Mouse (Mus musculus): ENCODE results near the gene Olfr187.
"Not testable (repeated sequence)": the region's sequence is repeated elsewhere in the genome, so short reads cannot be mapped to it uniquely, and the experiment has no call there.

Gene Olfr187

DNA sequence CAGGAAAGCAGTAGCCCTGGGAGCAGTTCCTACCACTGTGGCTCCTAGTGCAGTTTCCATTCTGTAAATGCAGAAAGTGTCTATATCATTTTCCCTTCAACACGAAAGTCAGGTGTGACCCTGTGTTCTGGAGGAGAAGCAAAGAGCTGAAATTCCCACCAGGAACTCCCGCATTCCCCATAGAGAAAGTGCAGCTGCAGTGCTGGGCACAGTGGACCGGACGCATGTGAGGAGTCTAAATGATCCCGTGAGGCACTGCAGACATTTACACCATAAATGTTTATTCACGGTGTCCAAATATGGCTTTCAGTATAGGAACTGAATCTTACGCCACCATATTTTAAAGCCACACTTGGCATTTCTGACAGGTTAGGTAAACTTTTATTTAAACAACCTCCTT, at the start of gene Olfr187:
Gene Olfr187, minus strand, starts transcription at position 58 of the 400 bp plus-strand sequence.
- DNase-seq (ENCODE audit: low read depth) = no peak

DNA sequence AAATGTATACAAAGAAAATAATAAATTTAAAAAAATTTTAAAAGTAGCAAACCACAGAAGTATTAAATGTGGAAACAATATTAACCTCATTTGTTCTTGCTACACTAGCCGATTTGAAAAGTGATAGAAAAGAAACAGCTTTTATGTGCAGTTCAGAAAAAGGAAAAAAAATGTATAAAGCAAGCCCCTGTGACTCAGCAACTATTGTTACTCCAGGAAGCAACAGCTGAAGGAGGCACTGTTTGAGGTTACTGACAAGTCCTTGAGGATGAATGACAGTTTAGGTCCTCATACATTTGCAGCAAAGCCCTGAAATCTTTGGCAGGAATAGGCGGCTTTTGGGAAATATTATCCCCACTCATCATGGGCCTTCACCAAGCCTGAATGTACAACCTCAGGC, 41.5 kb upstream of the Olfr187 start:
- not testable (repeated sequence) for DNase-seq (ENCODE audit: low read depth)

DNA sequence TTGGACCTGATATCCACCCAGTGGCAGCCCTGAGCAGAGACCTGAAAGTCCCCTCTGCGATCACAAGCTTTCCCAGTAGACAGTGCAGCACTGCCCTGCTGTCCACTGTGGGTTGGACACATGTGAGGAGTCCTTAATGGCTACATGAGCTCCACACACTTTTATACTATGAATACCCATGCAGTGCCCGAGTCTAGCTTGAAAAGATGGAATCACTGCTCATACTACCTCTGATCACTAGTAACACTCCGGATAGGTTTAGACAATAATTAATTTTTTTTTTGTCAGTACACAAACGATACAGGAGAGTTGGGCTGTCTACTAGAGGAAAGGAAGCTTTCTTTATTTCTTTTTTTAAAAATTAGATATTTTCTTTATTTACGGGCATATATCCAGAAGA, 38.3 kb upstream of the Olfr187 start, which contains the start of gene Olfr190:
Gene Olfr190, minus strand, starts transcription at position 101 of the 400 bp plus-strand sequence.
- DNase-seq (ENCODE audit: low read depth) = no peak

DNA sequence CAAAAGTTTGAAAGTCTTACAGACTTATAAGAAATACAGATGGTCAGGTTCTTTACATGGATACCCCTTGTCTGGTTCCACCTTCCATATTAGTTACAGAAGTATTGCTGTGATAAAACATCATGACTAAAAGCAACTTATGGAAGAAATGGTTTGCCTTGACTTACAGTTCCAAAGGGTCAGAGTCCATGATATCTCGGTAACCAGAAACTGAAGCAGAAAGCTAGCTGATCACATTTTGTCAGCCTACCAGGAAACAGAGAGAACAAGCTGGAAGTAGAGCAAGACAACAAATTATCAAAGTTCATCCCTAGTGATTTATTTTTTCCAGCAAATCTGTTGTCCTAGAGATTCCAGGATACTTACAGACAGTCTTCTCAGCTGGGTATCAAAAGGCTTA, 34.0 kb upstream of the Olfr187 start:
- DNase-seq (ENCODE audit: low read depth) = no peak

DNA sequence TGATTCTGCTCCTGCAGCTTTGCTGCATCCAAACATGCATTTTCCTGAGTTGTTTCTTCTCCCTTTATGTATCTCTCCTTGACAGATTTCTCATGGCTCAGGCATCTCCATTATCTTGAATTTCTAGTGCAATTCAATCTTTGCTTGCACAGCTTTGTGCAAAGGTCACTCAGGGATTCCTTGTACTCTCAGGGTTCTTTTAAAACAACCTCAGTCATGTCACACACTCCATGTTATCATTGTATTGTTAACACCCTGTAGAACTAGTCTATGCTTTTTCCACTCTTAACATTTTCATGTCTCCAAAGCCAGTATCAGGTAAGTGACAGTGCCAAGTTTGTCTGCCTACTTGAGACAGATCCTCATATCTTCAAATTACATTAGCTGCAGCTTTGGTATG, 32.2 kb upstream of the Olfr187 start:
- DNase-seq (ENCODE audit: low read depth) = no peak

DNA sequence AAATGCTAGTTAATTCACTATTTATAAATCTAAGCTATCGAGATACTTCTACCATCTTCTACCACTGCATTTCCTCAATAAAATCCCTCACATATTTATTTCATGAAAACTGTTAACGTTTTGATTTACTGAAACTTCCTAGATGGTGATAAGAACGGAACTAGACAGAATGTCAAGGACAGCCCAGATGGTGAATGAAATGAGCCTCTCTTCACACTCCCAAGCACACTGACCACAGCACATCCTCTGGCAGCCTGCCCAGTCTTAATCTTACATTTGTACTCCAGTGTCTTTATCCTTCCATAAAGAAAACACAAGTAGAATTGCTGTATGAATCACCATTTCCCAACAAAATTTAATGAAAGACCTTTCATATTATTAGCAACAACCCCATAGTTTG, 22.8 kb upstream of the Olfr187 start:
- DNase-seq (ENCODE audit: low read depth) = not testable (repeated sequence)

DNA sequence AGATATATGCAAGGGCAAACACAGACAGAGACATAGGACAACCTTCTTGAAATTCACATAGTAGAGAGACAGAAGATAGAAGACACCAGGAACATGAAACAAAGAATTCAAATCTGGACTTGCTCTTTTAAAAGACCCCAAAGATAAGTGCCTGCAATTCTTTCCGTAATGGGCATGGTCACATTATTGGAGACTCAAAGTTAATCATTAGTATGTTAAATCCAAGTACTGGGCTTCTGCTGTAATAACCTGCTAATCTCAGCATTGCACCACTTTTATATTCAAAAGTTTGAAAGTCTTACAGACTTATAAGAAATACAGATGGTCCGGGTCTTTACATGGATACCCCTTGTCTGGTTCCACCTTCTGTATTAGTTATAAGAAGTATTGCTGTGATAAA, 9.7 kb upstream of the Olfr187 start:
- not testable (repeated sequence) for DNase-seq (ENCODE audit: low read depth)

DNA sequence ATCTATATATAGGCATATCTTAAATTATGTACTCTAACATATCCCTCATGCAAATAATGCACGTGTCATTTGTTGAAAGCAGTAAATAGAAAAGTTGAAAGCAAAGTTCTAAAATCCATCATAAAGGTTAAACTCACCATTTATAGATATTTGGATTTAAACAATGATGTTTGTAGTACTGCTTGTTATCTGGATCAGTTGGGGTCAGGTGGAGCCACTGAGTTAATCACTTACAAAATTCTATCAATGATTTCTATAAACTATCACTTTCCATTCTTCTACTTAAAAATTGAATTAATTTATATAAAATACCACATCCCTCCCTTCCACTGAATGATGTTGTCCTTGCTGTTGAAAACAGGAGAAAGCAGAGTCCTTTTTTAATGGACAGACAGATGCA, 9.3 kb upstream of the Olfr187 start:
- no peak for DNase-seq (ENCODE audit: low read depth)

DNA sequence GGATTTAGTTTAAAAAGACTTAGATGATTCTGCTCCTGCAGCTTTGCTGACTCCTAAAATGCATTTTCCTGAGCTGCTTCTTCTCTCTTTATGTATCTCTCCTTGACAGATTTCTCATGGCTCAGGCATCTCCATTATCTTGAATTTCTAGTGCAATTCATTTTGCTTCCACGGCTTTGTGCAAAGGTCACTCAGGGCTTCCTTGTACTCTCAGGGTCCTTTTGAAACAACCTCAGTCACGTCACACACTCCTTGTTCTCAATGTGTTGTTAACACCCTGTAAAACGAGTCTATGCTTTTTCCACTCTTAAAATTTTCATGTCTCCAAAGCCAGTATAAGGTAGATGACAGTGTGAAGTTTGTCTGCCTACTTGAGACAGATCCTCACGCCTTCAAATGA, 8.0 kb upstream of the Olfr187 start:
- no peak for DNase-seq (ENCODE audit: low read depth)

DNA sequence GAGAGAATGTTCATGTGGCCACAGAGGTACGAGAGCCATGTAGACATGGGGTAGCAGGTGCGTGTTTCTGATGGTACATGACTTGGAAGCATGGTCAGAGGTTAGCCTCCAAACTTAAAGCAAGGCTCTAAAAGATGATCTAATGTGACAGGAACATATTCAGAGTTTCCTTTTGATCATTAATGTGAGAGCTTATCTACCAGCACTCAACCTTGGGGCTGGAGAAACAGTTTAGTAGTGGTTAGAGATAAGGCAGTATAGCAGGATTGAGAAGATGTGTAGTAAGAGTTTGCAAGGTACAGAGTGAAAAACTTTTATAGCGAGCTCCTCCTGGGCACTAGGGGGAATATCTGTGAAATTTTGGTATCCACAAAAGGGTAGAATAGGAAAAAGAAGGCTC, 6.3 kb upstream of the Olfr187 start:
- no peak for DNase-seq (ENCODE audit: low read depth)

DNA sequence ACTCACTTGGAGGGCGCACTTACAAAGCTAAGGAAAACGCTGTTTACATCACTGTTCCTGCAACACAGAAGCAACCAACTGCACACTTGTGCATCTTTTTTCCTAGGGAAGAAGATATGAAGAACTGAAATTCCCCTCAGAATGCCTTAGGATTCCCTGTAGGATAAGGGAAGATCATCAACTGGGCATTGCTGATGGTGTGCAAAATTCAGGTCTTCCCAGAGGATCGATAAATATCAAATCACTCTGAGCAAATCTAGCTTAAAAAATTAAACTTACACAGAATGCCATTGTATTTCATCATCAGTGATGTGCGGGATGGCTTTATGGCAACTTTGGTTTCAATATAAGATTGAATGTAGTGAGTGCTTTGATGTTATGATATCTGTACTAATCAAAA, 9.4 kb downstream of the Olfr187 start, which contains the start of gene Olfr186:
Gene Olfr186, minus strand, starts transcription at position 101 of the 400 bp plus-strand sequence.
- no peak for DNase-seq (ENCODE audit: low read depth)

DNA sequence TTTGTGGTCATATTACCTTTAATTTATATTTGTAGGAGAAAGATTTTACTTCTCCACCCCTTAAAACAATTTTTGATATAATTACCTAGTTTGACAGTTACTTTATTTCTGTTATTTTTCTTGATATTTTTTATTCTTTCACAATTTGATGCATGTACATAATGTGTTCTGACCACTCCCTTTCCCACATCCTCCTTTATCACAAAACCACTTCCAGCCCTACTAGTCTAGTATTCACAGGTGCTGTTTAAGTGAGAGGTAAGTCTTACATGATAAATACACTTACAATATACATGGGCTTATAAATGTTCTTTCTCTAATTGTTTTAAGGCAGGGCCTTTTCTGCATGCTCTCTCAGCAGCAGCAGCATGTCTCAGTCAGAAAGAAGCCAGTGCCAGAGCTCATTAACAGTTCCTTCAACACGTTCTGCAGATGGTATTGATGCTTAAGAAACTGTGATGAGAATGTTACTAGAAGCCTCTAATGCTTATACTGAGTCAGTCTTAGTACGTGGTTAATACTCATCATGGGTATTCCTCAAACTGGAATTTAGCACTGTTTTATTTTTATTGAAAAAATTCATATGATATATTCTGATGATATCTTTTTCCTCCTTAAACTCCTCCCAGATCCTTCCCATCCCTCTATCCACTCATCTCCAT, 26.1 kb downstream of the Olfr187 start:
- no peak for DNase-seq (ENCODE audit: low read depth)

DNA sequence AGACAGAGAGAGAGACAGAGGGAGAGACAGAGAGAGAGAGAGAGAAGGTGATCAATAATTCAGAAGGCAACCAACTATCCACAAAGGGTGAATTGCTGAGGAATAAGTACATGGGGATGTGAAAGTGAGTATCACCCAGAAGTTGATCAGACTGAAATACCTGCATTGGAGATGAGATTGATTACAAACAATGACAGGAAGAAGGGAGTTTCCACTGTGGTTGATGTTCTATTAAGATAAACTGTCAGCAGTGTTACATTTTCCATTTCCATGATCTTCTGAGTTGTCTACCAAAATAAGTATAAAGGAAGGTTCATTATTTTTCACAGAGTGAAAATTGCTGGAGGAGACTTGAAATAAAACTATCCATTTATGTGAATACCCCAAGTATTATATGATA, 32.4 kb downstream of the Olfr187 start:
- no peak for DNase-seq (ENCODE audit: low read depth)

DNA sequence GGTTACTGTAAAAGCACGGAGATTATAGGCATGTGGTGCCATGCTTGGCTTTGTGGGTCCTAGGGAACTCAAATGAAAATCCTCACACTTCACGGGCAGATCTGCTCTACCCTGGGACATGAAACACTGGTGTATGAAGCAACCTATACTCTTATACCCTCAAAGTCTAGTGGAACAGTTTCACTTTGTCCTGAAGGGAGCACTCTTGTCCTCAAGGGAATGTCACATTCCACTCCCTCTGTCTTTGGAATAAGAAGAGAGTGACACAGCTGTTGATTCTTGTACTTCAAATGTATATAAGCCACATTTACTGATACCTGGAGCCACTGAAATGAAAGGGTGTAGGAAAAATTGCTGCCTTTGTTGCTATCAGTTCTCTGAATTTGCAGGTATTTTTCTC, 44.5 kb downstream of the Olfr187 start, which contains the start of gene Olfr183:
Gene Olfr183, plus strand, starts transcription at position 301 of the 400 bp plus-strand sequence.
- no peak for DNase-seq (ENCODE audit: low read depth)
